Mouse (Mus musculus): Measurements from ENCODE around the gene Sgms1. TPM values are rescaled to one million over a fixed set of nuclear protein-coding genes. Genes with fewer than 3 reads are reported as not detected.

Gene Sgms1
- polyA plus RNA-seq, 1 experiment from 2014 or later = 9.9 TPM

- peaks cover 7% of the 10 kb centered on the region; the same call in 1 of the 2 replicates for H3K4me1 ChIP-seq
- H3K9ac ChIP-seq = no peak overlapping the region
- WGBS = 88% methylated on average over 12 of the region's 12 CpGs
- no peak overlapping the region for H3K4me2 ChIP-seq
- no peaks in the 10 kb centered on the region for H3K9me3 ChIP-seq (replicated peaks)
- H3K27me3 ChIP-seq = no peaks in the 10 kb centered on the region
- ATAC-seq = no peak
- H3K36me3 ChIP-seq (ENCODE audit: poor library complexity, severe bottlenecking) = no peaks in the 10 kb centered on the region
- no peak overlapping the region for H3K4me3 ChIP-seq
- H3K27ac ChIP-seq = no peak overlapping the region
Measured at GRCm38 (mm10) chr19:32292782-32293776, 96.4 kb downstream of the Sgms1 start.

- 0 out of 2 replicates have a peak, but pooled peaks cover 5% of the 10 kb centered on the region for H3K4me1 ChIP-seq
- 75% methylated on average over 12 of the region's 12 CpGs for WGBS
- ATAC-seq = no peak
- no peaks in the 10 kb centered on the region for H3K27me3 ChIP-seq
- H3K9me3 ChIP-seq (replicated peaks) = no peaks in the 10 kb centered on the region
- H3K27ac ChIP-seq = no peak overlapping the region
- no peak overlapping the region for H3K4me2 ChIP-seq
- no peaks in the 10 kb centered on the region for H3K36me3 ChIP-seq (ENCODE audit: poor library complexity, severe bottlenecking)
- H3K4me3 ChIP-seq = no peak overlapping the region
- H3K9ac ChIP-seq = no peak overlapping the region
Measured at GRCm38 (mm10) chr19:32292067-32292739, 97.3 kb downstream of the Sgms1 start.

GRCm38 (mm10) chr19:32291130-32291529, 98.4 kb downstream of the Sgms1 start:
- no peak overlapping the region for H3K4me3 ChIP-seq
- 93% methylated on average over 5 of the region's 5 CpGs for WGBS
- no peak overlapping the region for H3K9ac ChIP-seq
- H3K9me3 ChIP-seq (replicated peaks) = no peaks in the 10 kb centered on the region
- H3K27me3 ChIP-seq = no peaks in the 10 kb centered on the region
- ATAC-seq = no peak
- no peak overlapping the region for H3K4me2 ChIP-seq
- no peaks in the 10 kb centered on the region for H3K36me3 ChIP-seq (ENCODE audit: poor library complexity, severe bottlenecking)
- H3K4me1 ChIP-seq = 0 out of 2 replicates have a peak, but pooled peaks cover 5% of the 10 kb centered on the region
- H3K27ac ChIP-seq = no peak overlapping the region

- no peaks in the 10 kb centered on the region for H3K27me3 ChIP-seq
- no peak for ATAC-seq
- 66% methylated on average over 5 of the region's 5 CpGs for WGBS
- no peaks in the 10 kb centered on the region for H3K36me3 ChIP-seq (ENCODE audit: poor library complexity, severe bottlenecking)
- no peak overlapping the region for H3K4me2 ChIP-seq
- no peak overlapping the region for H3K9ac ChIP-seq
- no peak overlapping the region for H3K4me3 ChIP-seq
- H3K27ac ChIP-seq = no peak overlapping the region
- 0 out of 2 replicates have a peak, but pooled peaks cover 5% of the 10 kb centered on the region for H3K4me1 ChIP-seq
- H3K9me3 ChIP-seq (replicated peaks) = no peaks in the 10 kb centered on the region
Measured at GRCm38 (mm10) chr19:32288895-32289294, 100.6 kb downstream of the Sgms1 start.

- H3K4me2 ChIP-seq = no peak overlapping the region
- no peaks in the 10 kb centered on the region for H3K36me3 ChIP-seq (ENCODE audit: poor library complexity, severe bottlenecking)
- no peaks in the 10 kb centered on the region for H3K9me3 ChIP-seq (replicated peaks)
- no peak for ATAC-seq
- no peak overlapping the region for H3K27ac ChIP-seq
- 0 out of 2 replicates have a peak, but pooled peaks cover 5% of the 10 kb centered on the region for H3K4me1 ChIP-seq
- no peak overlapping the region for H3K9ac ChIP-seq
- WGBS = 75% methylated on average over 3 of the region's 3 CpGs
- no peaks in the 10 kb centered on the region for H3K27me3 ChIP-seq
- H3K4me3 ChIP-seq = no peak overlapping the region
Measured at GRCm38 (mm10) chr19:32287839-32288238, 101.7 kb downstream of the Sgms1 start.

- 89% methylated on average over 3 of the region's 3 CpGs for WGBS
- ATAC-seq = no peak
- no peaks in the 10 kb centered on the region for H3K9me3 ChIP-seq (replicated peaks)
- H3K4me2 ChIP-seq = no peak overlapping the region
- H3K27ac ChIP-seq = no peak overlapping the region
- H3K27me3 ChIP-seq = no peaks in the 10 kb centered on the region
- H3K9ac ChIP-seq = no peak overlapping the region
- no peaks in the 10 kb centered on the region for H3K36me3 ChIP-seq (ENCODE audit: poor library complexity, severe bottlenecking)
- H3K4me1 ChIP-seq = no peaks in the 10 kb centered on the region
- no peak overlapping the region for H3K4me3 ChIP-seq
Measured at GRCm38 (mm10) chr19:32285455-32285831, 104.1 kb downstream of the Sgms1 start.

GRCm38 (mm10) chr19:32284681-32285454, 104.6 kb downstream of the Sgms1 start:
- H3K4me3 ChIP-seq = no peak overlapping the region
- no peaks in the 10 kb centered on the region for H3K4me1 ChIP-seq
- no peaks in the 10 kb centered on the region for H3K9me3 ChIP-seq (replicated peaks)
- no peak overlapping the region for H3K4me2 ChIP-seq
- no peaks in the 10 kb centered on the region for H3K36me3 ChIP-seq (ENCODE audit: poor library complexity, severe bottlenecking)
- no peak overlapping the region for H3K9ac ChIP-seq
- no peaks in the 10 kb centered on the region for H3K27me3 ChIP-seq
- no peak for ATAC-seq
- no peak overlapping the region for H3K27ac ChIP-seq
- 95% methylated on average over 5 of the region's 5 CpGs for WGBS

GRCm38 (mm10) chr19:32281917-32282316, 107.6 kb downstream of the Sgms1 start:
- Histone ChIP-seq H3K9ac (no peak overlapping the region), H3K4me3 (no peak overlapping the region), H3K4me1 (no peaks in the 10 kb centered on the region), H3K4me2 (no peak overlapping the region), H3K27me3 (no peaks in the 10 kb centered on the region), H3K36me3 (ENCODE audit: poor library complexity, severe bottlenecking) (no peaks in the 10 kb centered on the region), H3K9me3 (replicated peaks) (no peaks in the 10 kb centered on the region), H3K27ac (no peak overlapping the region)
- no peak for ATAC-seq
- 65% methylated on average over 4 of the region's 4 CpGs for WGBS

GRCm38 (mm10) chr19:32280380-32280779, 109.1 kb downstream of the Sgms1 start:
- ATAC-seq = no peak
- Histone ChIP-seq H3K4me3 (no peak overlapping the region), H3K9ac (no peak overlapping the region), H3K9me3 (replicated peaks) (no peaks in the 10 kb centered on the region), H3K4me2 (no peak overlapping the region), H3K27me3 (no peaks in the 10 kb centered on the region), H3K27ac (no peak overlapping the region), H3K36me3 (ENCODE audit: poor library complexity, severe bottlenecking) (no peaks in the 10 kb centered on the region), H3K4me1 (no peaks in the 10 kb centered on the region)
- 90% methylated on average over 4 of the region's 4 CpGs for WGBS

- no peak overlapping the region for H3K4me3 ChIP-seq
- no peak overlapping the region for H3K27ac ChIP-seq
- H3K4me1 ChIP-seq = no peaks in the 10 kb centered on the region
- 92% methylated on average over 6 of the region's 6 CpGs for WGBS
- H3K4me2 ChIP-seq = no peak overlapping the region
- no peak for ATAC-seq
- H3K9me3 ChIP-seq (replicated peaks) = no peaks in the 10 kb centered on the region
- no peak overlapping the region for H3K9ac ChIP-seq
- H3K27me3 ChIP-seq = no peaks in the 10 kb centered on the region
- no peaks in the 10 kb centered on the region for H3K36me3 ChIP-seq (ENCODE audit: poor library complexity, severe bottlenecking)
Measured at GRCm38 (mm10) chr19:32279400-32279799, 110.1 kb downstream of the Sgms1 start.

GRCm38 (mm10) chr19:32277869-32278268, 111.6 kb downstream of the Sgms1 start:
- whole genome bisulfite sequencing = 89% methylated on average over 3 of the region's 3 CpGs

GRCm38 (mm10) chr19:32277287-32277686, 112.2 kb downstream of the Sgms1 start:
- Histone ChIP-seq H3K9ac (no peak overlapping the region), H3K4me3 (no peak overlapping the region), H3K27ac (no peak overlapping the region), H3K36me3 (ENCODE audit: poor library complexity, severe bottlenecking) (no peaks in the 10 kb centered on the region), H3K4me2 (no peak overlapping the region), H3K9me3 (replicated peaks) (no peaks in the 10 kb centered on the region), H3K27me3 (no peaks in the 10 kb centered on the region), H3K4me1 (no peaks in the 10 kb centered on the region)
- no peak for ATAC-seq
- 93% methylated on average over 2 of the region's 2 CpGs for WGBS

More at GRCm38 (mm10) chr19:32277869-32278268, 111.6 kb downstream of the Sgms1 start:
- Histone ChIP-seq H3K36me3 (ENCODE audit: poor library complexity, severe bottlenecking) (no peaks in the 10 kb centered on the region), H3K4me2 (no peak overlapping the region), H3K9ac (no peak overlapping the region), H3K4me1 (no peaks in the 10 kb centered on the region), H3K9me3 (replicated peaks) (no peaks in the 10 kb centered on the region), H3K27me3 (no peaks in the 10 kb centered on the region), H3K27ac (no peak overlapping the region), H3K4me3 (no peak overlapping the region)
- ATAC-seq = no peak
